ENCODE assay signal across 7 mouse cellular contexts in the genomic region with DNA sequence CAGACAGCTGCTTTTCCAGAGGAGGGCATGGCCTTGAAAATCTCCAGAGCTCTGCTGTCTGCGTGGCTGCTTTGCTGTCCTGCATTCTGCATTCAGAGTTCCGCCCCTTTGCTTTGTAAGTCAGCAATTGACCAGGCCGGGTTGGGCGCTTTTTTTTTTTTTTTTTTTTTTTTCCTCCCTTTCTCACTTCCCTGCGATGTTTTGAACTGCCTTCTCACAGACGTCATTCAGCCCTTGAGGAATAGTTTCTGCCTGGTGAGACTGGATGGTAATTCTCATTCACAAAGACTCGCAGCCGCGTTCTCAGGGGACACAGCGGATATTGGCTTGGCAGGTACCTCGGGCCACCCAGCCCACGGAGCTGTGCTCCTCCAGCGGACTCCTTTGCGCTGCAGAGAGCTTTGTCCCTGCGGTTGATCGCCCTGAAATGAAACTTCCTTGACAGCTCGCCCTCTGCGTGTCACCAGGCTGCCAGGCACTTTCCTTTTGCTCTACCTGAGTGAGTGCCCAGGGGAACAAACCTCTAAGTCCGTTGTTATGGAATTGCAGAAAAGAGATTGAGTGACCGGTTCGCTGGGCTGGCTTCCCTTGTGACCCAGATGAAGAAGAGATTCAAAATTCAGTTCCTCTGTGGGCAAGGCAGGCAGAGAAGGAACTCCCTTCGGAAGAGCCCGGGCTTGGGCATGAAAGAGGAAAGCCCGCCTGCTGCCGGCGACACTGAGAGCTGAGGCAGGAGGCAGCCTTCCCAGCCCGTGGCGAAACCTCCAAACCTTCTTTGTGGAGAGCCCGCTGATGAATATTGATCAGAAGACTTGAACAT.
DNase-seq lines count a peak whose midpoint lies in the region; ATAC-seq lines count a peak whose summit lies in the region.

No protein-coding gene starts in this region.

- H3K9ac ChIP-seq in hindbrain, embryonic 13.5 days: peak overlapping the region; percentile 63

- peak; percentile 37 to 86 for DNase-seq in adrenal gland, adult (ENCODE audit: inconsistent age in 2 of 2, low spot score in 1 of 2)
- DNase-seq in cerebellum, postnatal 25 days: peak; percentile 55
- peak; percentile 52 to 58 for DNase-seq in frontal cortex, postnatal 36 days (ENCODE audit: low spot score in 2 of 2)
- peak; percentile 39 to 54 for DNase-seq in left cerebral cortex, postnatal 25 days (ENCODE audit: low spot score in 2 of 2)
- peak; percentile 38 for DNase-seq in right cerebral cortex, postnatal 25 days

- H3K4me3 ChIP-seq in hindbrain, embryonic 13.5 days: peak overlapping the region; percentile 38

- intact Hi-C loops in left cerebral cortex, postnatal 25 days (cut with DNase I): loop anchor here (2.0 to 5.0 kb wide), 3 partner anchors 48 to 63 kb away; no protein-coding TSS in a partner anchor

- peaks cover 27% of the 10 kb centered on the region for H3K4me1 ChIP-seq in hindbrain, embryonic 13.5 days (replicated peaks)

- no peaks in the 10 kb centered on the region for H3K36me3 ChIP-seq in hindbrain, embryonic 13.5 days

- H3K27ac ChIP-seq in hindbrain, embryonic 13.5 days: peak overlapping the region; percentile 69

- no peaks in the 10 kb centered on the region for H3K9me3 ChIP-seq in hindbrain, embryonic 13.5 days

- H3K4me2 ChIP-seq in hindbrain, embryonic 13.5 days: peak overlapping the region; percentile 63

- no peaks in the 10 kb centered on the region for H3K27me3 ChIP-seq in hindbrain, embryonic 13.5 days

- WGBS in hindbrain, embryonic 13.5 days: under 1% methylated on average over 29 of the region's 29 CpGs

- ATAC-seq in hindbrain, embryonic 13.5 days (ENCODE audit: low FRiP score): peak; percentile 69
- ATAC-seq in megakaryocyte progenitor cell, adult 5-6 weeks (replicated peaks; ENCODE audit: poor library complexity): peak; percentile 48

Comparison
In these comparisons a context has a peak if more than half of its experiments do, and no peak if none do; other contexts are left out.
1. Peak in every context shown above with its lines: DNase-seq, ATAC-seq, H3K4me3 ChIP-seq and H3K27ac ChIP-seq.